Mouse (Mus musculus) midbrain, embryonic 16.5 days (tissue): Measurements from ENCODE around the gene Vmn1r88. TPM values are rescaled to one million over a fixed set of nuclear protein-coding genes. Genes with fewer than 3 reads are reported as not detected.
A peak's percentile ranks its signal among the peaks of the same experiment; 100 is the strongest.
"Not testable (repeated sequence)": the region's sequence is repeated elsewhere in the genome, so short reads cannot be mapped to it uniquely, and the experiment has no call there.

Experiments
- ATAC-seq: fragments of 200-750 bp; cut with Nextera tagmentation; 2 replicates; pipeline ENCODE4 v1.8.0; 2017; ENCODE audit warnings: moderate TSS enrichment
- H3K27ac ChIP-seq: fragments of 300-500 bp; sonication (generic); 2 replicates; pipeline ENCODE4 v1.5.1; 2014; ENCODE audit warnings: mild to moderate bottlenecking, low read length, mixed read lengths
- H3K27me3 ChIP-seq: fragments of 300-500 bp; sonication (generic); 2 replicates; pipeline ENCODE4 v1.6.1; 2014; ENCODE audit warnings: low read depth, low read length, mixed read lengths; ENCODE audit not compliant: control insufficient read depth, insufficient read depth
- H3K36me3 ChIP-seq: fragments of 300-500 bp; sonication (generic); 2 replicates; pipeline ENCODE4 v1.6.1; 2014; ENCODE audit warnings: mild to moderate bottlenecking, low read length, moderate library complexity, mixed read lengths; ENCODE audit not compliant: control insufficient read depth, insufficient read depth
- H3K4me1 ChIP-seq: fragments of 300-500 bp; sonication (generic); 2 replicates; pipeline ENCODE4 v1.6.1; 2014; ENCODE audit warnings: mild to moderate bottlenecking, low read length, mixed read lengths; ENCODE audit not compliant: control insufficient read depth, insufficient read depth
- H3K4me2 ChIP-seq: fragments of 300-500 bp; sonication (generic); 2 replicates; pipeline ENCODE4 v1.6.1; 2014; ENCODE audit warnings: mild to moderate bottlenecking, low read length, mixed read lengths
- H3K4me3 ChIP-seq: fragments of 300-500 bp; sonication (generic); 2 replicates; pipeline ENCODE4 v1.5.1; 2014; ENCODE audit warnings: low read depth, mild to moderate bottlenecking, low read length, moderate library complexity, mixed read lengths
- H3K9ac ChIP-seq: fragments of 300-500 bp; sonication (generic); 2 replicates; pipeline ENCODE4 v1.6.1; 2014; ENCODE audit warnings: low read depth, low read length, mixed read lengths
- H3K9me3 ChIP-seq: fragments of 300-500 bp; sonication (generic); replicated peaks from 2 replicates; pipeline ENCODE4 v1.6.1; 2014; ENCODE audit warnings: mild to moderate bottlenecking, low read length, mixed read lengths; ENCODE audit not compliant: control insufficient read depth, poor library complexity, severe bottlenecking
- WGBS: fragments of 180-500 bp; shearing (Covaris S2); extraction: QIAGEN DNeasy Blood & Tissue Kit; methylation state at CpG from one replicate; pipeline ENCODE4 v1.1.7; 2014; 5-methylcytosine and 5-hydroxymethylcytosine counted together
- polyA plus RNA-seq: library from polyadenylated mRNA; unstranded; fragments of >200 nt; fragmentation: Nextera tagmentation; extraction: Ambion mirVana; gene quantifications from 2 replicates; pipeline ENCODE4 v1.2.1, GENCODE M21; 2015

Gene Vmn1r88
- polyA plus RNA-seq = not detected in 2 replicates

DNA sequence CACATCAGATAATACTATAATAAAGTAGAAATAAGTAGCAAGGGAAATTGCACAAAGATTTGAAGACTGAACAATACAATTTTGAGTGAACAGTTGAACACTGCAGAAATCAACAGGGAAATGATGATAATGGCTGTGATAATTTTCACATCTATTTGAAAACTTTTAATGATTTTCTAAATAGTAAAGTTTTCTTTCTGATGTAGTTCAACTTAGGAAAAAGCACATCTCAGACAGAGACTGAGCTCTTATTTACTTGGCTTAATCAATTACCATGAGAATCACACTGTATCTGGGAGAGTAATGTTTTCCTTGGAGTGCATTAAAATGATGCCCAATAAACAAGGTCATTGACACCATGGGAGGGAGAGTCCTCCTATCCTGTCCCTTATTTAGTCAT is at the start of gene Vmn1r88:
TSS of gene Vmn1r88 (plus strand) at position 301 of the 400 bp plus-strand sequence.
- Histone ChIP-seq H3K36me3 (no peaks in the 10 kb centered on the region), H3K4me2 (no peak within 1 kb of the TSS), H3K4me1 (no peaks in the 10 kb centered on the region), H3K9me3 (no peaks in the 10 kb centered on the region), H3K27me3 (no peaks in the 10 kb centered on the region), H3K4me3 (no peak within 1 kb of the TSS), H3K27ac (no peak within 1 kb of the TSS), H3K9ac (no peak within 1 kb of the TSS)
- no peak for ATAC-seq

DNA sequence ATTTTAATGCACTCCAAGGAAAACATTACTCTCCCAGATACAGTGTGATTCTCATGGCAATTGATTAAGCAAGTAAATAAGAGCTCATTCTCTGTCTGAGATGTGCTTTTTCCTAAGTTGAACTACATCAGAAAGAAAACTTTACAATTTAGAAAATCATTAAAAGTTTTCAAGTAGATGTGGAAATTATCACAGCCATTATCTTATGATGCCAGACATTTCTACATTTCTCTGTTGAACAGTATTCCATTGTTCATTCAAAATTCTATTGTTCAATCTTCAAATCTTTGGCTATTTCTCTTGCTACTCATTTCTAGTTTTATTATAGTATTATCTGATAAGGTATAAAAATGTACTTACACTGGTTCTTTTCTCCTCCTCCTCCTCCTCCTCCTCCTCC is 39.6 kb upstream of the Vmn1r88 start, which contains the start of gene Vmn1r86:
TSS of gene Vmn1r86 (minus strand) at position 101 of the 400 bp plus-strand sequence.
- H3K9ac ChIP-seq = no peak within 1 kb of the TSS
- no peak within 1 kb of the TSS for H3K4me3 ChIP-seq
- H3K4me2 ChIP-seq = no peak within 1 kb of the TSS
- no peaks in the 10 kb centered on the region for H3K9me3 ChIP-seq
- no peaks in the 10 kb centered on the region for H3K36me3 ChIP-seq
- no peaks in the 10 kb centered on the region for H3K27me3 ChIP-seq
- no peak within 1 kb of the TSS for H3K27ac ChIP-seq
- no peaks in the 10 kb centered on the region for H3K4me1 ChIP-seq
- ATAC-seq = no peak

- not testable (repeated sequence) for H3K36me3 ChIP-seq, H3K27ac ChIP-seq, H3K27me3 ChIP-seq, H3K4me1 ChIP-seq, H3K9me3 ChIP-seq
- WGBS = 0% methylated on average over 11 of the region's 34 CpGs
- Histone ChIP-seq H3K4me3 (peak overlapping the region; percentile 30), H3K4me2 (peak overlapping the region; percentile 44), H3K9ac (0 out of 2 replicates have a peak overlapping the region, but pooled peaks have one; percentile 3)
- peak; percentile 97 for ATAC-seq
These were observed 35.7 kb upstream of the Vmn1r88 start for GRCm38 (mm10) chr7:13123554-13124153.

- no peaks in the 10 kb centered on the region for H3K9me3 ChIP-seq
- H3K4me1 ChIP-seq = no peaks in the 10 kb centered on the region
- H3K27ac ChIP-seq = no peak overlapping the region
- H3K4me3 ChIP-seq = no peak overlapping the region
- WGBS = 88% methylated on average over 2 of the region's 2 CpGs
- H3K4me2 ChIP-seq = no peak overlapping the region
- H3K36me3 ChIP-seq = no peaks in the 10 kb centered on the region
- no peaks in the 10 kb centered on the region for H3K27me3 ChIP-seq
- no peak overlapping the region for H3K9ac ChIP-seq
- ATAC-seq = no peak
These were observed 27.5 kb upstream of the Vmn1r88 start for GRCm38 (mm10) chr7:13131856-13132255.

- Histone ChIP-seq H3K9me3 (no peaks in the 10 kb centered on the region), H3K27ac (no peak overlapping the region), H3K4me3 (no peak overlapping the region), H3K27me3 (no peaks in the 10 kb centered on the region), H3K4me1 (no peaks in the 10 kb centered on the region), H3K9ac (no peak overlapping the region), H3K4me2 (no peak overlapping the region), H3K36me3 (no peaks in the 10 kb centered on the region)
- ATAC-seq = no peak
These were observed 22.0 kb upstream of the Vmn1r88 start for GRCm38 (mm10) chr7:13137340-13137739.

GRCm38 (mm10) chr7:13140057-13140456 is 19.3 kb upstream of the Vmn1r88 start, which contains the start of gene Vmn1r87:
Vmn1r87 (minus strand) TSS chr7:13140157.
- H3K27ac ChIP-seq = no peak within 1 kb of the TSS
- no peak for ATAC-seq
- H3K4me3 ChIP-seq = no peak within 1 kb of the TSS
- H3K27me3 ChIP-seq = no peaks in the 10 kb centered on the region
- 84% methylated on average over 1 of the region's 1 CpGs for WGBS
- no peaks in the 10 kb centered on the region for H3K36me3 ChIP-seq
- no peak within 1 kb of the TSS for H3K9ac ChIP-seq
- no peak within 1 kb of the TSS for H3K4me2 ChIP-seq
- H3K4me1 ChIP-seq = no peaks in the 10 kb centered on the region
- no peaks in the 10 kb centered on the region for H3K9me3 ChIP-seq

DNA sequence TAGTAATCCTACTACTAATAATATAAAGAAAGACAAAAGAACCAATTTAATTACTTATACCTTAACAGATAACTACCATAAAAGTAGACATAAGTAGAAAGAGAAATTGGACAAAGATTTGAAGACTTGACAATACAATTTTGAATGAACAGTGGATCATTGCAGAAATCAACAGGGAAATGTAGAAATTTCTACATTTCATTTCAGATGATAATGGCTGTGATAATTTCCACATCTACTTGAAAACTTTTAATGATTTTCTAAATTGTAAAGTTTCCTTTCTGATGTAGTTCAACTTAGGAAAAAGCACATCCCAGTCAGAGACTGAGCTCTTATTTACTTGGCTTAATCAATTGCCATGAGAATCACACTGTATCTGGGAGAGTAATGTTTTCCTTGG is 53.4 kb downstream of the Vmn1r88 start, which contains the start of gene Vmn1r89:
TSS of gene Vmn1r89 (plus strand) at position 301 of the 400 bp plus-strand sequence.
- H3K4me1 ChIP-seq = no peaks in the 10 kb centered on the region
- H3K9me3 ChIP-seq = no peaks in the 10 kb centered on the region; the same call in 1 of the 2 replicates
- H3K27me3 ChIP-seq = no peaks in the 10 kb centered on the region
- no peak within 1 kb of the TSS for H3K4me3 ChIP-seq
- H3K9ac ChIP-seq = no peak within 1 kb of the TSS
- no peak for ATAC-seq
- no peak within 1 kb of the TSS for H3K27ac ChIP-seq
- H3K36me3 ChIP-seq = no peaks in the 10 kb centered on the region
- no peak within 1 kb of the TSS for H3K4me2 ChIP-seq

Other genes with a start within 250 kb of the Vmn1r88 start
- gene Rps5, start 237.3 kb upstream of the Vmn1r88 start, polyA plus RNA-seq = 512 and 515 TPM in 2 replicates
- 0.98 and 1.2 TPM in 2 replicates for gene Rnf225, start 232.2 kb upstream of the Vmn1r88 start, polyA plus RNA-seq
- 14.5 and 14.9 TPM in 2 replicates for gene Zfp324, start 193.7 kb upstream of the Vmn1r88 start, polyA plus RNA-seq
- 13.1 and 13.8 TPM in 2 replicates for gene Zfp446, start 181.7 kb upstream of the Vmn1r88 start, polyA plus RNA-seq
- 0.24 and 0.43 TPM in 2 replicates for gene Slc27a5, start 161.4 kb upstream of the Vmn1r88 start, polyA plus RNA-seq
- gene Trim28, start 160.5 kb upstream of the Vmn1r88 start, polyA plus RNA-seq = 184 and 195 TPM in 2 replicates
- 44.0 and 44.8 TPM in 2 replicates for gene Zbtb45, start 149.5 kb upstream of the Vmn1r88 start, polyA plus RNA-seq
- gene Chmp2a, start 124.8 kb upstream of the Vmn1r88 start, polyA plus RNA-seq = 179 and 188 TPM in 2 replicates
- 74.0 and 83.9 TPM in 2 replicates for gene Ube2m, start 121.3 kb upstream of the Vmn1r88 start, polyA plus RNA-seq
- gene Mzf1, start 104.8 kb upstream of the Vmn1r88 start, polyA plus RNA-seq = 11.5 and 11.6 TPM in 2 replicates
- 0.12 and 0.35 TPM in 2 replicates for gene Vmn1r85, start 64.4 kb upstream of the Vmn1r88 start, polyA plus RNA-seq
- not detected in 2 replicates for gene Vmn1r86, start 39.7 kb upstream of the Vmn1r88 start, polyA plus RNA-seq
- not detected in 2 replicates for gene Vmn1r87, start 19.4 kb upstream of the Vmn1r88 start, polyA plus RNA-seq
- gene Vmn1r89, start 53.5 kb downstream of the Vmn1r88 start, polyA plus RNA-seq = not detected in 2 replicates
- gene Lig1, start 117.7 kb downstream of the Vmn1r88 start, polyA plus RNA-seq = 31.7 and 33.6 TPM in 2 replicates
- gene Zswim9, start 119.2 kb downstream of the Vmn1r88 start, polyA plus RNA-seq = 12.9 and 15.2 TPM in 2 replicates
- 0.62 and 0.86 TPM in 2 replicates for gene Pla2g4c, start 165.1 kb downstream of the Vmn1r88 start, polyA plus RNA-seq
- gene Cabp5, start 238.6 kb downstream of the Vmn1r88 start, polyA plus RNA-seq = 0.15 and 0.19 TPM in 2 replicates